Mouse (Mus musculus) naive thymus-derived CD4-positive, alpha-beta T cell, adult 2 months (primary cell): ENCODE results near the gene Hpse2.
"Not testable (repeated sequence)": the region's sequence is repeated elsewhere in the genome, so short reads cannot be mapped to it uniquely, and the experiment has no call there.

ENCODE experiments used
- DNase-seq: peaks from one replicate; pipeline ENCODE4 v3.0.0-alpha.2; 2011; ENCODE audit warnings: low read depth

Gene Hpse2

DNA sequence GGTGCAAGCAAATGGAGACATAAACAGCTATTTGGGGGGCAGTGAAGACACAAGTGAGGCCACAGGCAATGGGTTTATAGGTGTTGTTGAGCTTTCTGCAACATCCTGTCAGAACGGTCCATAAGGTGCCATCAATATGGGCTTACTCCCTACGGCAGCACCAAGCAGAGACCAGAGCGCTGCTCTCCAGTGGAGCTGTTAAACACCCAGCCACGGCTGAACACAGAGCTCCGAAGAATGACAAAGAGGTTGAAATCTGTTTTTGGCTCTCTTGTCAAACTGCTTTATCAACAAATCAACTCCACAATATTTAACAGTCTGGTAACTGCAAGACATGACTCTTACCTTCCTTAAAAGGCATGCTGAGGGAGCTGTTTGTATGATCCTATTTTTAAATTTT lies 537.7 kb downstream of the Hpse2 start:
- DNase-seq = no peak

DNA sequence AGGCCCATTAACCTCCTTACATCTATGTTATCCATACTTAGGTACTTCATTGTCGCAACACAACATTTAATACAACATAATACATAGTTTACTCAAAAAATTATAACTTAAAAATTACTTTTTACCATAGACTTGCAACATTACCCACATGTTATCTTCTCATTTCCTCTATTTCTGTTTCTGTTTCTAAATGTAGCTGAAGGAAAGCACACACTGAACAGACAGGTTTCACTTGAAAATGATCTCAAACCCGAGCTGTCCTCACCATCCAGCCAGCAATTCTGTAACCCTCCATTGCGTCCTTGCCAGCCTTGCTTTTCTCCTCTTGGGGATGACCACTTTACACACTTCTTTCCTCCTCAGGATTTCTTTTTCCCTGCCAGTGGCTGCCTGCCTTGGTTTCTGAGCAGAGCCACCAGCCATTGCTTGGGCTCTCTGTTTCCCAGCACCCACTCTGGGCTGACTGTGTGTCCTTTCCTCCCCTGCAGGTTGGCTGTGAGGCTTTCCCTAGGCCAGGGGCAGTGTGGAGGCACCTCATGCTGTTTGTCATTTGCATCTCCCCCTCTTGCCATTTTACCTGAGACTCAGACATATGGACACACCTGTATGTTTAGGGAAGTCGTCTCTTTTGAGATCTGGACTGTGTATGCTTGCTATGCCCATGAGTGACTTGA lies 548.4 kb downstream of the Hpse2 start:
- no peak for DNase-seq

DNA sequence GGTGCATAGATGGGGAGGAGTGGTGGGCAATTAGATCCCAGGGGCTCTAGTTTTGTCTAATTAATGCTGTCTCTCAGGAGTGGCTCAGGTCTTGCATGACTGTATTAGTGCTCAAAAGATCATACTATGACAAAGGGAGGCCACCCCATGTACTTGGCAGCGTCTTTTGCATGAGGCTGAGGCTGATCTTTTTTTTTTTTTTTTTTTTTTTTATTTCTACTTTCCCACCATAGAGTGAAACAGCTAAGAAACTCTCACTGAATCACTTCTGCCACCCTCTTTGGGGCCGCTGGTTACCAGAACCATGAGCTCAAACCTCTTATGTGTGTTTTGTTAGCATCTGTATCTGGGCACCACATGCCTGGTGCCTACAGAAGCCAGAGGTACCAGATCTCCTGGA lies 549.0 kb downstream of the Hpse2 start:
- no peak for DNase-seq

DNA sequence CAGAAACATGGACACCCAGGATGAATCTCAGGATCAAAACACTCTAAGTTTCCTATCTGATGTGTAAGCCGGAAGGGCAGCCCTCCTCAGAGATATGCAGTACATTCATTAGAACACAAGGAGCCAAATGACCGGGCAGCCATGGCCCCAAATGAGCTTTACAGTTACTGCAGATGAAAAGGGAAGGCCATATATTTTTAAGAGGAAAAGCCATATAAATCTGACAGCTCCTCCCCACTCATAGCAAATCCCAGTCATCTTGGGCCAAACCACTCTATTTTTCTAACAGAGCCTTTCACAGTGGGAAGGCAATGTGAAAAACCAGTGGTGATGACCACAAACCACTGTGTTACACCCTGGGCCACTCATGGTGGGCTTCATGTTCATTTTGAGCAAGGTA lies 549.9 kb downstream of the Hpse2 start:
- DNase-seq = no peak

DNA sequence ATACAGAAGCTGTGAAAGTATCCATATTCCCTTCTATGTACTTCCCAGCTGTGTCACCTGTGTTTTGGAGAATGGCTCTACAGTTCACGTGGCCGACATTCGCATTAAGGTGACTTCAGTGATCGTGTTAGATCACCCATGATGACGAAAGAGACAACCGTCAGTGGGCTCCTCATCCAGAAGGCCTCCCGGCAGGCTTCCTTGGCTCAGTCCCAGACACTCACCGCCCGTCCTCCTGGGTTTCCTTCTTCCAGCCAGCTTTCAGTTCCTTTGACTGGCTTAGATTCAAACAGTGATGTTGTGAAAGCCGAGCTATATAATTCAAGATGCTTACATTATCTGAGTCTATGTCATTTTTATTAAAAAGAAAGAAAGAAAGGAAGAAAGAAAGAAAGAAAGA lies 550.6 kb downstream of the Hpse2 start:
- no peak for DNase-seq

DNA sequence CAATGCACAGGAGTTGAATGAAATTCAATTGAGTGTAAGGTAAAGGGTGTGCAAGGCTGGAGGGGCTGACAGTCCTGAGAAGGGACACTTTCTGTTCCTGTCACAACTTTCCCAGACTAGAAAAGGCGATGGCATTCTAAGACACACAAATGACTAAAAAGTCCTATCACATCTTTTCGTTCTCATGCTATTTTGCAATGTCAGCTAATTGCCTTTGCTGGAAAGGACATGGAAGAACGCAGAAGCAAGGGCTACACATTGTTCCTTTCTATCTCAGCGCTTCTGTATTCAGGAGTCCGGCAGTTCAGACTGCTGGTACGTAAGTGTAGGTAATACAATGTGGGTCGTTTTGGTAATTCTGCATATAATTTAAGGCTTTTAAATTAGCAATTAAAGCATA lies 555.0 kb downstream of the Hpse2 start:
- DNase-seq = no peak

DNA sequence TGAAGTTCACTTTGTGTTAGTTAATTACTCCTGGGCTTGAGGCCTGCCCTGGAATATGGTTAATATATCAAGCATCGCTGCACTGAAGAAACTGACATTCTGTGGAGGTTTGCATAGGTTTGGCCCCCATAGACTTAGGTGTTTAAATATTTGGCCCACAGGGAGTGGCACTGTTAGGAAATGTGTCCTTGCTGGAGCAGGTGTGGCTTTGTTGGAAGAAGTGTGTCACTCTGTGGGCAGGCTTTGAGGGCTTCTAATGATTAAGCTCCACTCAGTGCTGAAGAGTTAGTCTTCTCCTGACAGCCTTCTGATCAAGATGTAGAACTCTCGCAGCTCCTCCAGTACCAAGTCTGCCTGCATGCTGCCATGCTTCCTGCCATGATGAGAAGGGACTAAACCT lies 555.9 kb downstream of the Hpse2 start:
- no peak for DNase-seq

DNA sequence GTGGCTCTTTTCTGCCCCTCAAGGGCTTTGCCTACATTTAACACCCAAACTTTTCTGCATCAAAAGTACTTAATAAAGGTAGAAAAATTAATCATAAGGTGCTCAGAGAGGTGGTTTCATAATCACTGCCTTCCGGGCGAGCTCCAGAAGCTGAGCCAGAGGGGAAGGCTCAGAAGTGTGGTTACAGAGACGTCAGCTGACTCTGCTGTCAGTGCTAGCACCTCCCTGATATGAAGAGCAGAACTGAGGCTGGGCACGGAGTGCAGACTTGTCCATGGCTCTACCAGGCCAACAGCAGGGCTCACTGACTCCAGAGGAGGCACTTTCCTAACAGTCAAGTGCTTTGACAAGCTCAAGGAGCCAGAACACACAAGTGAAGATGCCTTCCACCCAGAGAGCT lies 559.0 kb downstream of the Hpse2 start:
- no peak for DNase-seq

DNA sequence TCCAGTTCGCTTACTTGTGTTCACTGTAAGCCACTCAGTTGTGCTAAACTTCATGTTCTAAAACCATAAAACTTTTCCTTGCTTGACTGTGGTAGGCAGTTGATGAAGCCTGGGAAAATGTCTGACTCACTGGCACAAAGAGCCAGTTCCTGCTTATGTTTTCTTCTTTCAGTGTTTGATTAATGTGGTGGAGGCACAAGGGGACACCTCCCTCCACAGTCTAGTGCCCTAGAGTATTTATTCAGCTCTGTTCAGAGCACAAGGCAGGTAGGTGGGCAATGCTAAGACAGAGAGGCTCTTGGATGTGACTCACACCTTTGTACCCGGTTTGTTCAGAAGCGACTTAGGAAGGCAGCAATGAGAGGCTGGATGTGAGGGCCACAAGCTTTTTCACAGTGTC lies 560.3 kb downstream of the Hpse2 start:
- no peak for DNase-seq

DNA sequence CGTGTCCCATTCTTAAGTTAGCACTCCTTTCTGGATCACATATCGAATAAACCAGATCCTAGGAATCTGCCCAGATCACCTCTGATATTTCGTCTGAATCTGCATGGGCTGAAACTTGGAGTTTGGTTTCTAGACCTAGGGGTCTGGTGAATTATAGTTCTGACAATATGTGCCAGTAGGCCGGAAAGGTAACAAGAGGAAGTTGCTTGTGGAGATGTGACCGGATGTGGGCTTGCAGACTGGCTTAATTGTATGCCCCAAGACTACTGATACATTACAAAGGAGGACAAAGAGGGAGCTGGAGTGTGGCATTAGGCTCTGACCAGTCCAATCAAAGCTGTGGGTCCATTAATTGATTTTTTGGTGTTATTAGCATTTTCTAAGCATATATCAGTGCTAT lies 568.0 kb downstream of the Hpse2 start:
- DNase-seq = no peak

DNA sequence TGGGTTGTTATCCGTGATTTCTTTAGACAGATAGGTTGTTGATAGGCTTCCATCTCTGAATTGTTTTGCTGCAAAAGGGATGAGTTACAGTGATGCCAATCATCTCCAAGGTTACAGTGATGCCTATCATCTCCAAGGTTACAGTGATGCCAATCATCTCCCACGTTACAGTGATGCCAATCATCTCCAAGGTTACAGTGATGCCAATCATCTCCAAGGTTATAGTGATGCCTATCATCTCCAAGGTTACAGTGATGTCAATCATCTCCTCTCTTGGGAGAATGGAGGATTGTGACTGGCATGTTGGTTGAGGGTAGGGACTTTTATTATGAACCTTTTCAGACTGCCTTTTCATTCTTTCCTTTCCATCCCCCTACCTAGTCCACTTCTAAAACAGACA lies 570.4 kb downstream of the Hpse2 start:
- DNase-seq = no peak

DNA sequence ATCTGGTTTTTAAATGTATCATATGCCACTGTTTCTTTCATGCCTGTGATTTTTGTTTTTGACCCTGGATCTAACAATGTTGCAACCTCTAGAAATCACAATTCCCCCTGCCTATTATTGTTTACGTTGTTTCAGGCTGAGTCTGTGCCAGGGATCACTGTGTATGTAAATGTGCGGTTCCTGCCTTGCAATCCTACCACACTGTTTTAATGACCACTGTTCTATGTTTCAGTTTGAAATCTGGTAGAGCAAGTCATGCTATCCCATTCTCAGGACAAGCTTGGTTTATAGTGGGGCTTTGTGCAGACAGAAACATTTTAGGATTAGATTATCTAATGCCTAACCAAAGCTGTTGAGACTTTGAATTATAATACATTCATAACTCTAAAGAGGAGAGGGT lies 571.9 kb downstream of the Hpse2 start:
- DNase-seq = no peak

DNA sequence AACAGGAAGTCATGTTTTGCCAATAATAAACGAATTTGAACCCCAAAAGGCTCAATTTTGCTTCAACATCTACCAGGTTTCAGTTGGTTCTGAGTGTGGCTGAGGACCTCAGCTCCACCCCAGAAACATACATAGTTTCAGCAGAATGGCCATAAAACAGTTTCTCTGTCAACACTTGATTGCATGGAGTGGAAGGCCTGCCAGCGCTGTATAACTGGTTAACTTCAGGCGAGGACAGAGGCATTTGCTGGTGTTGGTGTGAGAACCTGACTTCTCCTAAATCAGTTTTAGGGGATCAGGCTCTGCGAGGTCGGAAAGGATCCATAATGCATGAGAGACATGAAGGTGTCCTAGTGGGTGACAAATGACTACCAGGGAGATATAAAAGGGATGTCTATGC lies 578.0 kb downstream of the Hpse2 start:
- DNase-seq = no peak

DNA sequence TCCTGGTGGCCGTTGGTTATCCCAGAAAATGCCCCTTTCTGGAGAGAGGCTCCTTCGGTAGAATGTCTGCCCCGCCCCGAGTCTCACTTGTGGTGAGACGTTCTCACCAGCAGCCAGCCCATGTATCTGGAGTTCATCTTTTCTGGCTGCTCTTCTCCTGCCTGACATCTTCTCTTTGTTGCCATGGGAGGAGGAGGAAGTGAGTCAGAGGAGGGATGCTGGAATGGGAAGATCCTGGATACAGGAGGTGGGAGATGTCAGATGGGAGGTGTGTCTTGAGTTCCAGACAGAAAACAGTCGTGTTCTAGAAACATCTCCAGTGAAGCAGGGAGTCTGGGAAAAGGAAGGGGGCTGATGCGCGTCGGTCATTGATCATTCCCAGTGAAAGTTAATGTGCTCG lies 578.7 kb downstream of the Hpse2 start:
- no peak for DNase-seq

DNA sequence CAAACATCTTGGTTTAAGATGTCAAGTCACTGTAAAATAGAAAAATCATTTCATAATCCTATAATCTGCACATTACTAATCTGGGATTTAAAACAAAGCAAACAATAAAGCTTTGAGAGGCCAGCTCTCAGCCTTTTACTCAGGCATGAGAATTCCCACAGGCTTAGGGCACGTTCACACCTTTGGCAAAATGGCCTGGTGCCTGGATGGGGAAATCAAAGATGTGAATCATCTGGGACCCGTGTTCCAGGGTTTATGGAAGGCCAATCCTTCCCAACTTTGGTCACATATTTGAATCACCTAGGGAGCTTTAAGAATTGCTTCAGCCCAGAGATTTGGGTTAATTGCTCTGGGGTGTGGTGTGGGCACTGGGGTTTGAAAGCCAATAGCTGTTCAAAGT lies 590.3 kb downstream of the Hpse2 start:
- no peak for DNase-seq

DNA sequence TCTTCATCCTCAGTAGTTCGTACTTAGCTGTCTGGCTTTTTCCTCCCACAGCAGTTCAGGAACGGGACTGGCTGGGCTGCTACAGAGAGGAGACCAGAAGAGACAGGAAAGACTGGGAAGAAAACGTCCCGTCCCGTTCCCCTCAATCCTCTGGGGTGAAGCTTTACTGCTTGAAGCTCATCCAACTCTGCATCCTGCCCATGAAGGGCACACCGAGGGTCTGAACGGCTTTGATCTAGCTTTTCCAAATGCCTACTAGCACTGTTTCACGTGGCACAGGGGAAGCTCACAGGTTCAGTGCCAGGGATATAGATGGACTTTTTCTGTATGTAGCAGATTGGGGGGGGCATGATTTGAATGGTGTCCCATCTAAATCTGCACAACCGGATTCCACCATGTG lies 592.4 kb downstream of the Hpse2 start:
- DNase-seq = no peak

DNA sequence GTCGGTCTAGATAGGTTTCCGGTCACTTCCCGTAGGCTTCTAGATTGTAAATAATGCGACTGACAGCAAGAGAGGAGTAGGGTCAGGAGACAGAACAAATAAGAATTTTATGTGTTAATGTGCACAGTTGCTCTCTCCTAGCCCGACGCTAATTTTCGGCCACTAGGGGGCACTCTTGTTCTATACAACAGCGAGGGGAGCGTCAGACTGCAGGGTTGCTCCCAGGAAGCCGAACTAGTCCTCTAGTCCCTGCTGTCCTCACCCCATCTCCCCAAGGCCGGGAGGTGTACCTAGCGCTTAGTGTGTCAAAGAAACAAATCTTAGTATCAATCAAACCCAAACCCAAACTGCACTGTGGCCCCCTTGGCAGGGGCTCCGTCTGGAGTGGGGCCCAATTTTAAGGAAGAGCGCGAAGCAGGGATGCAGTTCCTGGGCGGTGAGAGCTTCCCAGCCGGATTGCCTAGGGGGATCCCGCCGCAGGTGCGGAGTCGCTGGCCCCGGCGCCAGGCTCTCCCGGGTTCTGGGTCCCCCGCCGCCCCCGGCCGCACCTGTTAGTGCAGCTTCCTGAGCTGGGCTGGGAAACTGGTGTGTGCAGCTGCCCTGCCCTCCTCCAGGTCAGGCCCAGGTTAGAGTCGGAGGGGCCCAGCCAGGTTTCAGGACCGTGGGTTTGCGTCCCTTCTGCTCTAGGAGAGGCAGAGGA lies 593.1 kb downstream of the Hpse2 start:
- peak; percentile 84 for DNase-seq

DNA sequence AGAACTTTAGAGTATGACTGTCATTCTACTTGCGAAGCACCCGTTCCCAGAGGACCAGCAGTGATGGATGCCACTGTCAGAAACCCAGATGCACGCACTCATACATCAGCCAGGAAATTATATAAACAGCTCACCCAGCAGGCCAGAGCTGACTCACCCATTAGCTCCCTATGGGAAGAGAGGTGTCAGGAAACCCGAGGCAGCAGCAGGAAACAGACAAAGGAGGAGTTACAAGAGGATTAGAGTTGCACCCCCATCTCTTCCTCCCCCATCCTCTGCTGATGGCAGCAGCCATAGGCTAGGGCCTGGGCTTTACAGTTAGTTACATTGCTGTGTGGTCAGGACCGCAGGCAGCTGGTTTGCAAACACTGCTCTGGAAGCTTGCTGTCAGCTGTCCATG lies 599.8 kb downstream of the Hpse2 start:
- no peak for DNase-seq

DNA sequence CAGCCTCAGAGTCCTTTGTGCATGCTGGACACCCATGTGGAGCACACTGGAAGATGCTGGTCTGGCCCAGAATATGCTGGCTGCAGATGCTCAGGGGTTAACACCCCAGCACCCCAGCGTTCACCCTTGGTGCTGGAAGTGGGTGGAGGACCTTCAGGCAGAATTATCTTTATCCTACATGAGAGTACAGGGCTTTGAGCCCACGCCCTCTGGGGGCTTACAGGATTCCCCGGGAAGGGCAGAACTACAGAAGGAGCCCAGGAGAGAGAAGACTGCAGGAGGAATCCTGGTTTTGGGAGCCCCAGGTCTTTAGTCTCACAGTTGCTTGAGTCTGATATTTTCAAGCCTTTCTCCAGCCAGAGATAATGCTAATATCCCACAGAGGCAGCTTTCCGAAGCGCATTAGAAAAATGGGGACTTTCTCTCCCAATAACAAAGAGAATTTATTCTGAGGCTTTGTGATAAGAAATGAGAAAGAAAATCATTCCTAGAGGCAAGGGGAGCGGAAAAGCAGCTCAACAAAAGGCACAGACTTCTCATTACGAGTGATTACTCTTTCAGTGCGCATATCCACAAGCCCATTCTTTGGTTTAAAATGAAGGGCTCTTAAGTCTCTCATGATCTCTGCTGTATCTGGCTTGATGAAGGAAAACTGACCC lies 602.5 kb downstream of the Hpse2 start:
- no peak for DNase-seq

DNA sequence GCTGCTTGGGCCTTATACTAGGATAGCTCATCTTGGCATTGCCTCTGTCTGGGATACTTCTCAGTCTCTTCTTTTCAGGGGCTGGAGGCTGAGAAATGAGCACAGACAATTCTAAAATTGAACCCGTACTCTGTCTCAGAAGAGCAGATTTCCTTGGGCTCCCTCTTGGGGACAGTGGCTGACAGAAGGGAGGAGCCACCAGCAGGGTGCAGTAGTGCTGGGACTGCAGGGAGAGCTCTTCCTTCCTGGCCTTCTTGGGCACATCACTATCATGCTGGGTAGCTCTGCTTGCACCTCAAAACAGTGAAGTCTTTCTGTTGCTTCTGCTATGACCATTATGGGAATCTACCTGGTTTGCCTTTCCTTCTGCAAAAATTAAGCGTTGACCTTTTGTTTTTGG lies 603.0 kb downstream of the Hpse2 start:
- DNase-seq = peak; percentile 4

DNA sequence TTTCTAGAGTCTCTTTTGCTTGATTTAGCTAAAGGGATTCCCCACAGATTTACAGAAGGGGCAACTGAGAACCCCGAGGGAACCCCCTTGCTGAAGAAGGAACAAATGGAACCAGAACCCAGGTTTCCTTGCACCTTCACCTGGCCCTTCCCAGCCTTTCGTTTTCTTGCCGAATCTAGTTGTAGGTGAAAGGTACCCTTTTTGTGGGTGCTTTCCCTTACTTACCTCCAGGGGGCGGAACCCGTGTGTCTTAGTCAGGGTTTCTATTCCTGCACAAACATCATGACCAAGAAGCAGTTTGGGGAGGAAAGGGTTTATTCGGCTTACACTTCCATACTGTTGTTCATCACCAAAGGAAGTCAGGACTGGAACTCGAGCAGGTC lies 608.0 kb downstream of the Hpse2 start:
- not testable (repeated sequence) for DNase-seq

DNA sequence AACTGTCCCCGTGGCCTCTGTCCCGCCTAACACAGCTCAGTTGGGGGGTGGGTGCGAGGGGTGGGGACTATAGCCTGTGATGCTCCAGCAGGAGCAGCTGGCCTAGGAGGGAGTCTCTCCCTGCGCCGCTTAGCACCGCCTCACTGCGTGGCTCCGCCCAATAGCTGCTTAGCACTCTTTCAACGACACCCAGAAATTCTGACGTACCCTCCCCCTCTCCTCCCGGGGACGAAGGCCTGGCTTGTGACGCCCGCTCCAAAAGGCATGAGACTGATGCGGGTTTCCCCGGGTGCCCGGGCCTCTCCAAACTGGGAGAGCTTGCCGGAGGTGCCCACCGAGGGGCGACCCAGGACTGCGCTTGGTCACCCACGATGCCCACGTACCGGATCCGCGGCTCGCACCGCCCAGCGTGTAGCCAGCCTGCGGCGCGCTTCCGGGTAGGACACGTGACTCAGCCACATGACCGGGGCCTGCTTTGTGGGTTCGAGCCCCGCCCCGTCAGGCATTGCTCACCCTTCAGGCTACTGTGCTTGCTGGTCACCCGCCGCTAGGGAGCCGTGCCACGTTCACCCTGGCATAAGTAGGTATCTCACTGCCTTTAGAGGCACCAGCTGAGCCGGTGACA lies 608.5 kb downstream of the Hpse2 start, which contains the start of gene Hps1:
Hps1 (minus strand) TSS at position 448 of the 625 bp plus-strand sequence.
- peak; percentile 92 for DNase-seq

DNA sequence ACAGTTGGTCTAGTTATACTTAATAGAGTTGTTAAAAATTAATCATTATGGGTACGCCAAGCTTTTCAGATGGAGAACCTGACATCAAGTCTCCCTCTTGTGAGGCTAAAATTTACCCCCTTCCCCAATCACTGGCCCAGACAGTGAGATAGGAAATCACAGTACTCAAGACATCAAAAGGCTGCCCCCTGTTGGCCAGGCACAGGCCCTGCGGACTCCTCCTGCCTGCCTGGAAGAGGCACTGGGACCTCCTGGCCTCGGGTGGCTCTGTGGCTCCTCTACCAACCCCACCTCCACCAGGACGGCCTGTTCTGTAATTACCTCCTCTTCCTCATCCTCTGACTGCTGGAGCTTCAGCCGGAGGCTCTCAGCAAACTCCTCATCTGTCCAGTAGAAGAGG lies 610.4 kb downstream of the Hpse2 start:
- DNase-seq = peak; percentile 44
